Mouse (Mus musculus) bone marrow, adult 2 months (tissue): ENCODE results near the gene Nt5c. TPM values are rescaled to one million over a fixed set of nuclear protein-coding genes. Genes with fewer than 3 reads are reported as not detected.
"Not testable (repeated sequence)": the region's sequence is repeated elsewhere in the genome, so short reads cannot be mapped to it uniquely, and the experiment has no call there.

Experiments
- H3K27ac ChIP-seq: fragments of 200-500 bp; 2 replicates; pipeline ENCODE4 v1.5.1; 2012; ENCODE audit warnings: low read depth, mild to moderate bottlenecking, control low read depth, inconsistent platforms, low read length; ENCODE audit not compliant: control insufficient read depth, poor library complexity, insufficient read depth
- H3K4me1 ChIP-seq: fragments of 200-500 bp; 2 replicates; pipeline ENCODE4 v1.6.1; 2011; ENCODE audit warnings: low read length; ENCODE audit not compliant: control insufficient read depth, insufficient read depth
- H3K4me3 ChIP-seq: fragments of 200-500 bp; replicated peaks from 2 replicates; pipeline ENCODE3; 2011; ENCODE audit warnings: mild to moderate bottlenecking, low read depth, low read length, control low read depth; ENCODE audit not compliant: control insufficient read depth
- CTCF ChIP-seq: fragments of 200-500 bp; IDR thresholded peaks from 2 replicates; pipeline ENCODE4 v1.5.1; 2011; ENCODE audit warnings: low read length, control low read depth; ENCODE audit not compliant: control insufficient read depth, insufficient read depth
- POLR2A ChIP-seq: fragments of 200-500 bp; IDR thresholded peaks from 2 replicates; pipeline ENCODE4 v1.6.1; 2011; ENCODE audit warnings: low read depth, mild to moderate bottlenecking, control low read depth, low read length, borderline replicate concordance; ENCODE audit not compliant: control insufficient read depth
- WGBS: fragments of 180-500 bp; shearing (Covaris S2); methylation state at CpG from one replicate; pipeline ENCODE4 v1.1.7; 2018; 5-methylcytosine and 5-hydroxymethylcytosine counted together
- polyA plus RNA-seq: library from polyadenylated mRNA; stranded (reverse); fragments of >200 nt; gene quantifications from 2 replicates; pipeline ENCODE4 v1.2.4, GENCODE M21; 2011; ENCODE audit warnings: low replicate concordance; ENCODE audit not compliant: missing spikeins, insufficient read depth, insufficient read length

The Nt5c gene
- polyA plus RNA-seq, 1 experiment = 56.4 TPM

DNA sequence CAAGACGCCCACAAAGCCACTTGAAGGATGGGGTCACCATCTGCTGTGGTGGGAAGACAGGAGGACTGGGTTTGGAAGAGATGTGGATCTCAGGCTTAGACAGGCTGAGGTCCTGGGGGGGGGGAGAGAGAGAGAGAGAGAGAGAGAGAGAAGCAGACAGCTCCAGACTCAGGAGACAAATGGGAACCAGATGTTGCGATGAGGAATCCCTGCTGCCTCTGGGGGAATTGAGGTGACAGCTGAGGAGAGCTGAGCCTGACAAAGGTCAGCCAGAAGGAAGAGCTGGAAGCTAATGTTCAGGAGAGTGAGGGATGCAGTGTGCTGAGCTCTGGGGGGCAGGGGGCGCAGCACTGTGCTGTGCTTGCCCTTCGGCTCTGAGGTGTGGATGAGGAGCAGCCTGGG, 24.4 kb downstream of the Nt5c start:
- 87% methylated on average over 4 of the region's 4 CpGs for WGBS
- H3K4me3 ChIP-seq = no peak overlapping the region
- no peak for TF ChIP-seq POLR2A
- TF ChIP-seq CTCF = no peak
- no peaks in the 10 kb centered on the region for H3K4me1 ChIP-seq
- H3K27ac ChIP-seq = no peak overlapping the region

DNA sequence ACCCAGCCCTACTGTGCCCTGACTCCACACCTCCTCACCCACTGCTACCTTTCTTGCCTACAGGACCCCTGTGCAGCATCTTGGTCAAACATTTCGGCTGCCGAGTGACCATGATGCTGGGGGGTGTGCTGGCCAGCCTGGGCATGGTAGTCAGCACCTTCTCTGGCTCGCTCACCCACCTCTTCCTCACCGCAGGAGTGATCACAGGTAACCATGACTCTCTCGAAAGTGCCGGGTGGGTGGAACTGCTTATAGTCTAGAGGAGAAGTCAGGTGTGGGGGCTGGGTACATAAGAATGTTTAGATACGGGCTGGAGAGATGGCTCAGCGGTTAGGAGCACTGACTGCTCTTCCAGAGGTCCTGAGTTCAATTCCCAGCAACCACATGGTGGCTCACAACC, 26.8 kb downstream of the Nt5c start:
- Histone ChIP-seq H3K27ac (no peak overlapping the region), H3K4me3 (no peak overlapping the region), H3K4me1 (no peaks in the 10 kb centered on the region)
- no peak for TF ChIP-seq CTCF
- no peak for TF ChIP-seq POLR2A
- 77% methylated on average over 8 of the region's 8 CpGs for WGBS

DNA sequence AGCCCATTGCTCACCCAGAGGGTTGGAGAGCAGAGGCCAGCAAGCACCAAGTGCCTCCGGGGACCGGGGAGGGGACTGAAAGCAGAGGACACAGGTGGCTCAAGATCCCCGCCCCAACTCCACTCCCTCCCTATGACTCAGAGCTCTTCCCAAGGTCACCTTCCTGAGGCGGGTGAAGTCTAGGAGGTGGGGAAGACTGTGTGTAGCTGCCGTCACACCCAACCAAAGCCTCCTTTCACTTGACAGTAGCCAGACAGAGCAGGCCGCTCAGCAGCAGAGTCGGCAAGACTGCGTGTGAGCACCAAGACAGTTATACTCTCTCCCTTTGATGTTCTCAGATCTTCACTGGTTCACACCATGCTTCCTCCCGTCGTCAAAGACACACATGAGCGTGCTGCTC, 28.3 kb downstream of the Nt5c start:
- no peak for TF ChIP-seq POLR2A
- no peak for TF ChIP-seq CTCF
- no peak overlapping the region for H3K27ac ChIP-seq
- WGBS = 71% methylated on average over 11 of the region's 11 CpGs
- H3K4me3 ChIP-seq = no peak overlapping the region
- H3K4me1 ChIP-seq = no peaks in the 10 kb centered on the region

DNA sequence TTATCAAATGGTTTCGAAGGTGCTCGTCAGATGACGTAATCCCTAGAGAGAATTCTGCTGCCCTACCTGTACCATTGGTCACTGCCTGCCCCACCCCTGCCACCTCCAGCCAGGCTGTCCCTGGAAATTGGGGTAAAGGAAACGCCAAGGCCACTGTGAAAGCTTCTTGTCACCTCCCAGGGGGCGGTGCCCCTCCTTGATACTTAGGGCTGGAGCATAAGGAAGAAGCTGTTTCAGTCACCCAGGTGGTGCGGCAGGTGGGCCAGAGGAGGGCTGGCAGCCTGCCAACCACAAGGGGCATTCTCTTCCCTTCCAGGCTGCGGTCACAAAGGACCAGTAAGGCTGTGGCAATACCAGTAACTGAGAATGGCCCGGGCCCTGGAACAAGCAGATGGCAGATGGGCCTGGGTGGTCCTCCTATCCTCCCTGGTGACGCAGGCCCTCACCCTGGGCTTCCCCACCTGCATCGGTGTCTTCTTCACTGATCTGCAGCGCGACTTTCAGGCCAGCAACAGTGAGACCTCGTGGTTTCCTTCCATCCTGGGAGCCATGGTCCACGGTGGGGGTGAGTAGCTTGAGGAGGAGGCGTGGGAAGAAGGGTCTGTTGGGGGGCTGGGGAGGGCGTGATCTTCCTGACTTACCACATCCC, 29.3 kb downstream of the Nt5c start, which contains the start of gene Slc16a5:
TSS of gene Slc16a5 (plus strand) at position 232 of the 649 bp plus-strand sequence.
- WGBS = 67% methylated on average over 16 of the region's 16 CpGs
- Histone ChIP-seq H3K4me1 (no peaks in the 10 kb centered on the region), H3K4me3 (no peak within 1 kb of the TSS), H3K27ac (no peak within 1 kb of the TSS)
- TF ChIP-seq CTCF = no peak
- TF ChIP-seq POLR2A = no peak

DNA sequence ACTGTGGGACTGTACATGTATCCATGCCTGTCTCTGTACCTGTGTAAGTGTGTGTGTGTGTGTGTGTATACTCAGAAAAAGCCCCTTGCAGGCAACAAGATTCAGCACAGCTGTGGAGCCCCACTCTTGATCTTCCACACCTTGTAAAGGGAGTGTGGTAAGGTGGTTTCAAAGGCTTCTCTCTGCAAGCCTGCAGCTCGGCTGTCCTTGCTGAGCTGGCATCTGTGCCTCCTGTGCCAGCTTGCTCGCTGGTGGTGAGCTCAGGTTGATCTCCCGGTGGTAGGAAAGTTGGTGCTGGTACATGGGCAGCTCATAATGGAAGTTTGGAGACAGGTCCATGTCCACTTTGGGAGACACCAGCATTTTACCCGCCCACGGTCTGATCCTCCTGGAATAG, 29.8 kb downstream of the Nt5c start:
- Histone ChIP-seq H3K4me1 (no peaks in the 10 kb centered on the region), H3K4me3 (no peak overlapping the region), H3K27ac (no peak overlapping the region)
- 65% methylated on average over 5 of the region's 5 CpGs for WGBS
- TF ChIP-seq POLR2A (no peak), CTCF (no peak)

DNA sequence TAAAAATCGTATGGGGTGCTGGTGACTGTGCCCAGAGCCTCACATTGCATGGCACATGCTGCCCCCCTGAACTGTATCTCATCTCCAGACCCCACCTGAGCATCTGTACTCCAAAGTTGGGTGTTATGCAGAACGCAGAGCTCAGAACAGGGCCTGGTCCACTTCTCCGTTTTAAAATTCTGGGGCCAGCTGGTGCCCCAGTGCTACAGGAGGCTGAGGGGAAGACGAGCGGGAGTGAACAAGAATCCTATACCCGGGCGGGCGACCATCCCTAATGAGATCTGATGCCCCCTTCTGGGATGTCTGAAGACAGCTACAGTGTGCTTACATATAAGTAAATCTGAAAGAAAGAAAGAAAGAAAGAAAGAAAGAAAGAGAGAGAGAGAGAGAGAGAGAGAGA, 30.7 kb downstream of the Nt5c start:
- no peak for TF ChIP-seq POLR2A
- no peak for TF ChIP-seq CTCF
- Histone ChIP-seq H3K4me3 (no peak overlapping the region), H3K4me1 (no peaks in the 10 kb centered on the region), H3K27ac (no peak overlapping the region)
- WGBS = 53% methylated on average over 8 of the region's 8 CpGs

DNA sequence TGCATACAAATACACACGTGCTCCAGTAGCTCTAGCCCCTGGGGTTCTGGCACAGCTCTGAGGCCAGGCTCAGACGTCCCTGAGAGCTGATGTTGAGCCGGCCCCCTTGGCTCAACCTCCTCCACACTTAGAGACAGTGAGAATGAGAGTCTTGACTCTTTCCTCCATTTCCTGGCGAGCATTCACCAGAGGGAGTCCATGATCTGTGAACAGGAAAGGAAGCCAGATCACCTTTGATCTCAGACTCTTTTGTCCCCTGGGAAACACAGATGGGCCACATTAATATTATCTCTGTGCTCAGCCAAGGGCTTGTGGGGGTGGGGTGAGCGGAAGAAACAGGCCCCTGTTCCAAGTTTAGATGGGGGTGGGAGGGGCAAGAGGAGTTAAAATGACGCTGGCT, 34.3 kb downstream of the Nt5c start:
- H3K4me3 ChIP-seq = no peak overlapping the region
- WGBS = 61% methylated on average over 6 of the region's 6 CpGs
- H3K4me1 ChIP-seq = no peaks in the 10 kb centered on the region
- TF ChIP-seq CTCF (no peak), POLR2A (no peak)
- no peak overlapping the region for H3K27ac ChIP-seq

DNA sequence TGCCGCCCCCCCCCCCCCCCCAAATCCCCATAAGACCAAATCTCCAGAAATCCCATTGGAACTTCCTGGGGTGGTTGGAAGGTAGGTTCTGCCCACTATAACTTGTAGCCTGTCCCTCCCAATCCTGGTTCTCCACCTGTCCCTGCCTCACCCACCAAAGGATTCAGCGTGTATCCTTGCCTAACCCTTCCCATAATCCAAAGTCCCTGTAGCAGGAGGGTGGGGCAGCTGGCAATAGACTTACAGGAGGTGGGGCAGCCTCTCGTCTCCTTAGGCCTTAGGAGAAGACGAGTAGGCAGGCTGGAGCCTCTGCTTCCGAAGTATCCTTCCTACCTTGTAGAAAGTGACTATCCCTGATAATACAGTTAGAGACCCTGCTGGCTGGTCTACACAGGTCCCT, 35.5 kb downstream of the Nt5c start:
- Histone ChIP-seq H3K27ac (no peak overlapping the region), H3K4me3 (no peak overlapping the region), H3K4me1 (no peaks in the 10 kb centered on the region)
- WGBS = 86% methylated on average over 5 of the region's 5 CpGs
- TF ChIP-seq CTCF = no peak

DNA sequence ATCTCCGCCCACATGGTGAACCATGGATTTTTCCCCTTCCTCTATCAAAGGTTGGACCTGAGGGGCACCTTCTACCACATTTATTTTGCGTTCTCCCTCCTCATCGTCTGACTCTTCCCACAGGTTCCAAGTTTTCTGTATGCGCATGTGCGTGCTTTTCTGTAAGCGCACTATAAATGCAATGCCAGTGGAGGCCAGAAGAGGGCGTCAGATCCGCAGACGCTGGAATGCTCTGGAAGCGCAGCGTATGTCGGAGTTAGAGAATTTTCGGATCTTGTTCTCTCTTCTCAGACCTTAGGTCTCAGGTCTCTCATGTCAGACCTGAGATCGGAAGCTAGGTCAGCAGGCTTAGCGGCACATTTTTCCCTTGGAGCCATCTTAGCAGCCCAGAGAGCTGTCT, 36.0 kb downstream of the Nt5c start:
- no peak for TF ChIP-seq POLR2A
- Histone ChIP-seq H3K27ac (no peak overlapping the region), H3K4me3 (no peak overlapping the region), H3K4me1 (no peaks in the 10 kb centered on the region)
- WGBS = 88% methylated on average over 15 of the region's 15 CpGs

DNA sequence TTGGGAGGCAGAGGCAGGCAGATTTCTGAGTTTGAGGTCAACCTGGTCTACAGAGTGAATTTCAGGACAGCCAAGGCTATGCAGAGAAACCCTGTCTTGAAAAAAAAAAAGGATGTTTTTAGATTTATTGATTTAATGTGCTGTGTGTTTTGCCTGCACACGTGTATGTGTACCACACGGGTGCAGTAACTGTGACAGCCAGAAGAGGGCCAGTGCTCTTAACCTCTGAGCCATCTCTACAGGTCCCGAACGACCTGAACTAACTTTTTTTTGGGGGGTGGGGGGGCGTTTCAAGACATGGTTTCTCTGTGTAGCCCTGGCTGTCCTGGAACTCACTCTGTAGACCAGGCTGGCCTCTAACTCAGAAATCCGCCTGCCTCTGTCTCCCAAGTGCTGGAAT, 36.8 kb downstream of the Nt5c start:
- H3K27ac ChIP-seq, H3K4me3 ChIP-seq, H3K4me1 ChIP-seq: not testable (repeated sequence)
- WGBS = 88% methylated on average over 6 of the region's 6 CpGs
